Mouse (Mus musculus) heart, postnatal 25 days (tissue): ENCODE results near the gene Podxl. TPM values are rescaled to one million over a fixed set of nuclear protein-coding genes. Genes with fewer than 3 reads are reported as not detected.

Source experiments
- DNase-seq: peaks from one replicate; pipeline ENCODE4 v3.0.0; 2022; ENCODE audit warnings: low spot score
- intact Hi-C: fragments of 180-260 bp; cut with DNase I; formaldehyde crosslinking; loops from one replicate; pipeline ENCODE4 v1.15.1; 2025
- total RNA-seq, 2 experiments: library from RNA; stranded (reverse); gene quantifications; 2 replicates each; pipeline ENCODE4 v1.2.3; 2021

Podxl gene
- total RNA-seq, 2 experiments from 2014 or later = 77.2 to 94.5 TPM

- intact Hi-C loops = no loop called here
- DNase-seq = no peak
These were observed 68.6 kb downstream of the Podxl start for GRCm38 (mm10) chr6:31495122-31495731.

GRCm38 (mm10) chr6:31489950-31490349 lies 73.8 kb downstream of the Podxl start:
- no peak for DNase-seq
- intact Hi-C loops = no loop called here

GRCm38 (mm10) chr6:31486601-31487000 lies 77.2 kb downstream of the Podxl start:
- DNase-seq = no peak
- intact Hi-C loops = no loop called here

GRCm38 (mm10) chr6:31480008-31480407 lies 83.8 kb downstream of the Podxl start:
- intact Hi-C loops = no loop called here
- no peak for DNase-seq

GRCm38 (mm10) chr6:31478221-31478620 lies 85.6 kb downstream of the Podxl start:
- no peak for DNase-seq
- intact Hi-C loops = no loop called here

Other genes with a start within 250 kb of the Podxl start
- 100 to 1,000 TPM; 164 to 171 TPM for gene Mkln1, start 165.2 kb downstream of the Podxl start, total RNA-seq